Mouse (Mus musculus) CH12.LX (cell line): Measurements from ENCODE around the gene Zfp651. TPM values are rescaled to one million over a fixed set of nuclear protein-coding genes. Genes with fewer than 3 reads are reported as not detected.
A peak's percentile ranks its signal among the peaks of the same experiment; 100 is the strongest.

Experiments used
- DNase-seq: peaks from one replicate; pipeline ENCODE4 v3.0.0-alpha.2; 2013; ENCODE audit errors: extremely low read depth
- H3K27ac ChIP-seq: 2 replicates; pipeline ENCODE4 v1.5.1; 2012; ENCODE audit warnings: low read depth, mild to moderate bottlenecking, control low read depth, moderate library complexity; ENCODE audit not compliant: insufficient read depth
- H3K27me3 ChIP-seq: replicated peaks from 2 replicates; pipeline ENCODE3; 2012; ENCODE audit warnings: inconsistent platforms
- H3K36me3 ChIP-seq, 2 experiments: replicated peaks in 1 of 2; 2 replicates each; pipeline versions ENCODE3 to v1.6.1; 2012; ENCODE audit warnings: inconsistent platforms in 1 of 2, low read length in 1 of 2, mild to moderate bottlenecking in 1 of 2, mixed read lengths in 1 of 2, moderate library complexity in 1 of 2; ENCODE audit not compliant: control insufficient read depth in 1 of 2, insufficient read depth in 1 of 2
- H3K4me1 ChIP-seq, 2 experiments: 2 replicates each; pipeline ENCODE4 v1.6.1; 2012; ENCODE audit warnings: inconsistent platforms in 1 of 2, moderate library complexity in 1 of 2; ENCODE audit not compliant: insufficient read depth in 2 of 2, control insufficient read depth in 1 of 2
- H3K4me2 ChIP-seq: 2 replicates; pipeline ENCODE4 v1.6.1; 2012; ENCODE audit warnings: low read depth, mild to moderate bottlenecking, control low read depth; ENCODE audit not compliant: poor library complexity, insufficient read depth, severe bottlenecking
- H3K4me3 ChIP-seq, 3 experiments: fragments of 150-350 bp in 1 of 3; sonication (generic) in 1 of 3; replicated peaks in 1 of 3; 2 replicates each; pipeline versions ENCODE3 to v1.5.1; 2011 to 2012; ENCODE audit warnings: low read depth in 2 of 3, low read length in 2 of 3, mild to moderate bottlenecking in 2 of 3, moderate library complexity in 2 of 3, control low read depth in 1 of 3, improper control_type of control experiment in 1 of 3, inconsistent platforms in 1 of 3, mixed read lengths in 1 of 3; ENCODE audit not compliant: poor library complexity in 1 of 3
- H3K79me2 ChIP-seq: replicated peaks from 2 replicates; pipeline ENCODE4 v1.6.1; 2012; ENCODE audit warnings: mild to moderate bottlenecking, moderate library complexity; ENCODE audit not compliant: control insufficient read depth, poor library complexity, insufficient read depth, severe bottlenecking; ENCODE audit errors: extremely low read depth
- H3K9ac ChIP-seq: 2 replicates; pipeline ENCODE4 v1.6.1; 2012; ENCODE audit warnings: low read depth, mild to moderate bottlenecking, control low read depth, moderate library complexity; ENCODE audit not compliant: insufficient read depth
- H3K9me3 ChIP-seq: replicated peaks from 2 replicates; pipeline ENCODE3; 2012; ENCODE audit warnings: low read length, inconsistent platforms, mixed read lengths
- CHD2 ChIP-seq: IDR thresholded peaks from 2 replicates; pipeline ENCODE4 v1.6.1; 2011; ENCODE audit warnings: low read length, improper control_type of control experiment
- CTCF ChIP-seq, 2 experiments: IDR thresholded peaks in 1 of 2; conservative IDR thresholded peaks in 1 of 2; 2 replicates each; pipeline ENCODE4 v1.5.1; 2011 to 2012; ENCODE audit warnings: low read depth in 2 of 2, low read length in 2 of 2, improper control_type of control experiment in 1 of 2, inconsistent platforms in 1 of 2, mild to moderate bottlenecking in 1 of 2, moderate library complexity in 1 of 2
- E2F4 ChIP-seq: IDR thresholded peaks from 2 replicates; pipeline ENCODE4 v1.6.1; 2011; ENCODE audit warnings: low read depth, low read length, improper control_type of control experiment; ENCODE audit not compliant: insufficient replicate concordance
- ELF1 ChIP-seq: IDR thresholded peaks from 2 replicates; pipeline ENCODE4 v1.6.1; 2014; ENCODE audit warnings: low read depth, mild to moderate bottlenecking, inconsistent platforms, low read length, improper control_type of control experiment
- EP300 ChIP-seq: IDR thresholded peaks from 2 replicates; pipeline ENCODE4 v1.6.1; 2011; ENCODE audit warnings: low read length, improper control_type of control experiment
- HCFC1 ChIP-seq: IDR thresholded peaks from 2 replicates; pipeline ENCODE4 v1.6.1; 2012; ENCODE audit warnings: low read depth, mild to moderate bottlenecking, inconsistent platforms, low read length, improper control_type of control experiment
- IRF4 ChIP-seq: IDR thresholded peaks from 2 replicates; pipeline ENCODE4 v1.6.1; 2014; ENCODE audit warnings: low read depth, mild to moderate bottlenecking, inconsistent platforms, low read length, improper control_type of control experiment
- JUND ChIP-seq: conservative IDR thresholded peaks from 2 replicates; pipeline ENCODE4 v1.6.1; 2011; ENCODE audit warnings: low read depth, low read length, improper control_type of control experiment
- KAT2A ChIP-seq: IDR thresholded peaks from 2 replicates; pipeline ENCODE4 v1.6.1; 2012; ENCODE audit warnings: low read length, improper control_type of control experiment, inconsistent platforms; ENCODE audit not compliant: insufficient replicate concordance
- MAFK ChIP-seq: IDR thresholded peaks from 2 replicates; pipeline ENCODE4 v1.6.1; 2011; ENCODE audit warnings: low read length, improper control_type of control experiment; ENCODE audit not compliant: insufficient replicate concordance
- MAX ChIP-seq: IDR thresholded peaks from 2 replicates; pipeline ENCODE4 v1.6.1; 2011; ENCODE audit warnings: low read length, improper control_type of control experiment
- MEF2A ChIP-seq: IDR thresholded peaks from 2 replicates; pipeline ENCODE4 v1.6.1; 2014; ENCODE audit warnings: low read depth, mild to moderate bottlenecking, inconsistent platforms, low read length, improper control_type of control experiment, borderline replicate concordance
- MXI1 ChIP-seq: IDR thresholded peaks from 2 replicates; pipeline ENCODE4 v1.6.1; 2011; ENCODE audit warnings: mild to moderate bottlenecking, low read depth, low read length, improper control_type of control experiment
- POLR2AphosphoS2 ChIP-seq: IDR thresholded peaks from 2 replicates; pipeline ENCODE4 v1.6.1; 2011; ENCODE audit warnings: low read depth, low read length, improper control_type of control experiment
- RCOR1 ChIP-seq: conservative IDR thresholded peaks from 2 replicates; pipeline ENCODE4 v1.6.1; 2012; ENCODE audit warnings: low read depth, mild to moderate bottlenecking, inconsistent platforms, low read length, improper control_type of control experiment
- SIN3A ChIP-seq: IDR thresholded peaks from 2 replicates; pipeline ENCODE4 v1.6.1; 2012; ENCODE audit warnings: low read length, improper control_type of control experiment, inconsistent platforms
- SMC3 ChIP-seq: IDR thresholded peaks from 2 replicates; pipeline ENCODE4 v1.6.1; 2011; ENCODE audit warnings: low read depth, low read length, improper control_type of control experiment
- TBP ChIP-seq: conservative IDR thresholded peaks from 2 replicates; pipeline ENCODE4 v1.6.1; 2011; ENCODE audit warnings: low read depth, low read length, improper control_type of control experiment
- UBTF ChIP-seq: IDR thresholded peaks from 2 replicates; pipeline ENCODE4 v1.6.1; 2012; ENCODE audit warnings: low read depth, mild to moderate bottlenecking, inconsistent platforms, low read length, improper control_type of control experiment, moderate library complexity
- USF2 ChIP-seq: conservative IDR thresholded peaks from 2 replicates; pipeline ENCODE4 v1.6.1; 2011; ENCODE audit warnings: low read depth, low read length, improper control_type of control experiment
- ZNF384 ChIP-seq: IDR thresholded peaks from 2 replicates; pipeline ENCODE4 v1.6.1; 2012; ENCODE audit warnings: low read depth, low read length, improper control_type of control experiment, inconsistent platforms
- dilution Hi-C: fragments of 300-500 bp; cut with MboI; formaldehyde crosslinking; loops from 2 replicates; pipeline ENCODE4 v1.14.3; 2020; ENCODE audit warnings: low sequenced_read_pairs; ENCODE audit not compliant: extremely low pct_unique_long_range_greater_than_20kb, extremely low pct_ligation_motif_present
- in situ Hi-C: fragments of 300-500 bp; cut with MboI; formaldehyde crosslinking; loops from 3 replicates; pipeline ENCODE4 v1.14.3; 2019; ENCODE audit warnings: low sequenced_read_pairs, low pct_ligation_motif_present, low pct_unique_long_range_greater_than_20kb, mixed read lengths
- polyA plus RNA-seq: library from polyadenylated mRNA; unstranded; fragments of >175 nt; gene quantifications from 2 replicates; pipeline ENCODE4 v1.2.1, GENCODE M21; 2012; ENCODE audit warnings: low read depth; ENCODE audit not compliant: insufficient read length
- total RNA-seq, 2 experiments: library from RNA; depleted of rRNA; stranded (reverse); fragments of 300-350 nt in 1 of 2; fragments of >200 nt in 1 of 2; gene quantifications; 2 replicates each; pipeline ENCODE4 v1.2.3; 2012 to 2014

Zfp651 gene
- total and polyA plus RNA-seq, 3 experiments, result 0.07 to 0.20 (median 0.13) TPM

DNA sequence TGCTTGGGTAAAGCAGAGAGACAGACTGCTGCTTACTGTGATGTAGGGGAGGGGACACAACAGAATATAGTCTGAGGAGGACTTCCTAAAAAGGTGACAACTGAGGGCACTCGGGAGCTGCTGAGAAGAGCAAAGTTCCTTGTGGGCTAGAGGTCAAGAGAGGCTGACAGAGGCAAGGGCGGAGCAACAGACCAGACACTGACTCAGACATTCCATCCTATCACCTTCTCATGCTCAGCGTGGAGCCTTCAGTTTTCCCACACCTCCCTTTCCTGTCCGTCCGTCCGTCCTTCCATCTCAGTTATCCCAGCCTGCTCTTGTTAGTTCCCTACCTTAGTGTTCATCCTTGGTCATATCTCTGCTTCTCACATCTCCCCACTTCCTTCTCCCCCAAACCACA, 56.1 kb downstream of the Zfp651 start:
- peaks cover 80% of the 10 kb centered on the region for H3K27me3 ChIP-seq
- H3K4me1 ChIP-seq, result 0 out of 4 replicates have a peak, but pooled peaks cover 0 to 2% of the 10 kb centered on the region in 2 experiments
- no peaks in the 10 kb centered on the region for H3K36me3 ChIP-seq
- no peak overlapping the region for H3K9ac ChIP-seq
- H3K27ac ChIP-seq, result no peak overlapping the region
- dilution Hi-C loops (no loop called here), in situ Hi-C loops (no loop called here)
- no peaks in the 10 kb centered on the region for H3K9me3 ChIP-seq
- no peaks in the 10 kb centered on the region for H3K79me2 ChIP-seq
- TF ChIP-seq JUND (peak; percentile 53; the same call in 1 of the 2 replicates), MAX (no peak), SMC3 (no peak), CTCF (conservative IDR thresholded peaks at IDR 0.05 in 1 of 2, IDR thresholded peaks at IDR 0.05 in 1 of 2; ENCODE audit: low read depth in 2 of 2, low read length in 2 of 2) (no peak), EP300 (no peak), CHD2 (no peak), HCFC1 (no peak), SIN3A (no peak)
- H3K4me2 ChIP-seq, result no peak overlapping the region; the same call in 1 of the 2 replicates
- H3K4me3 ChIP-seq, result no peak overlapping the region
- DNase-seq, result no peak

DNA sequence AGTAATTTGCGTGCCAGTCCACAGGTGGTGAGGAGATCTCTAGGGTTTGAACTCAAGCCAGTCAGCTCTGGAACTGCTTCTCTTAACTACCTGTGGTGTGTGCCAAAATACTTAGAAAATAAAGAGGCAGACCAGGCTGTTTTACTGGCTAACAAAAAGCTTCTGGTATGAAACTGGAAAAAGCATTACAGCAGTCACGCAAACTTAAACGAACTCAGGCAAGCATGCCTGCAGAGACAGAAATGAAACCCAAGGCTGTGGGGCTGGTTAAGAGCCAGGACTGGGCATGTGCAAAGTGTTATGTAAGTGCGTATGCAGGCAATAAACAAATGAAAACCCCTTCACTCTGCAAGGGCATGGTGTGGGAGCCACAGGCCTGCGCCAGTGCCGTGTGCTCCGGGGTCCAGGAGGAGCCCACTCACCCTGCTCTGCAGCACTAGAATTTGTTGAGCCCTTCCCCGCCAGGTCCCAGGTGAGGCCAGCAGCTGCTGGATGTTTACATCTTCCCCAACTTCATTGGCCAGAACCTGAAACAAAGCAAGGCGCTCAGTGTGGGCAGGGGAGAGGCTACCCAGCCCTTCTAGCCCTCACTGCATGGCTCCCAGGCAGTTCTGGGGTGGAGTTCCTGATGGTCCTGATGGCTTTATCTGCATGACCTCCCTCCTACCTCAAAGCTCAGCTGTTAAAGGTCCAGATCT, 60.1 kb downstream of the Zfp651 start:
- Histone ChIP-seq H3K9ac (no peak overlapping the region), H3K36me3 (no peaks in the 10 kb centered on the region), H3K79me2 (no peaks in the 10 kb centered on the region), H3K27me3 (peaks cover 73% of the 10 kb centered on the region), H3K9me3 (no peaks in the 10 kb centered on the region), H3K4me2 (no peak overlapping the region), H3K27ac (no peak overlapping the region), H3K4me1 (0 out of 4 replicates have a peak, but pooled peaks cover 0 to 2% of the 10 kb centered on the region in 2 experiments), H3K4me3 (no peak overlapping the region)
- in situ Hi-C loops (no loop called here), dilution Hi-C loops (no loop called here)
- no peak for DNase-seq
- TF ChIP-seq MXI1 (no peak), RCOR1 (no peak), TBP (no peak), POLR2AphosphoS2 (no peak), E2F4 (no peak), ZNF384 (no peak), KAT2A (no peak), MAFK (no peak), SIN3A (no peak), USF2 (no peak), IRF4 (no peak), EP300 (no peak), UBTF (no peak), ELF1 (no peak), MAX (no peak), MEF2A (no peak)
